Mouse (Mus musculus) limb, embryonic 12.5 days (tissue): Measurements from ENCODE around the gene Cwc25. TPM values are rescaled to one million over a fixed set of nuclear protein-coding genes. Genes with fewer than 3 reads are reported as not detected.
A peak's percentile ranks its signal among the peaks of the same experiment; 100 is the strongest.

Experiments used
- ATAC-seq: fragments of 200-750 bp; cut with Nextera tagmentation; 2 replicates; pipeline ENCODE4 v1.8.0; 2017; ENCODE audit warnings: low read depth, moderate TSS enrichment; ENCODE audit not compliant: insufficient number of reproducible peaks, insufficient read depth, low FRiP score, low TSS enrichment
- H3K27ac ChIP-seq: fragments of 300-500 bp; sonication (generic); 2 replicates; pipeline ENCODE4 v1.5.1; 2016; ENCODE audit warnings: mild to moderate bottlenecking, moderate library complexity
- H3K27me3 ChIP-seq: fragments of 300-500 bp; sonication (generic); 2 replicates; pipeline ENCODE4 v1.6.1; 2016; ENCODE audit warnings: mild to moderate bottlenecking, moderate library complexity
- H3K36me3 ChIP-seq: fragments of 300-500 bp; sonication (generic); 2 replicates; pipeline ENCODE4 v1.6.1; 2016; ENCODE audit warnings: mild to moderate bottlenecking, moderate library complexity
- H3K4me1 ChIP-seq: fragments of 300-500 bp; sonication (generic); replicated peaks from 2 replicates; pipeline ENCODE4 v1.6.1; 2016
- H3K4me2 ChIP-seq: fragments of 300-500 bp; sonication (generic); 2 replicates; pipeline ENCODE4 v1.6.1; 2016; ENCODE audit warnings: mild to moderate bottlenecking, moderate library complexity
- H3K4me3 ChIP-seq: fragments of 300-500 bp; sonication (generic); replicated peaks from 2 replicates; pipeline ENCODE4 v1.5.1; 2016; ENCODE audit warnings: mild to moderate bottlenecking
- H3K9ac ChIP-seq: fragments of 300-500 bp; sonication (generic); replicated peaks from 2 replicates; pipeline ENCODE4 v1.6.1; 2016; ENCODE audit warnings: mild to moderate bottlenecking, moderate library complexity
- H3K9me3 ChIP-seq: fragments of 300-500 bp; sonication (generic); 2 replicates; pipeline ENCODE4 v1.6.1; 2016; ENCODE audit warnings: mild to moderate bottlenecking, moderate library complexity
- WGBS: fragments of 180-500 bp; shearing (Covaris S2); methylation state at CpG from one replicate; pipeline ENCODE4 v1.1.7; 2016; 5-methylcytosine and 5-hydroxymethylcytosine counted together
- polyA plus RNA-seq: library from polyadenylated mRNA; unstranded; fragments of >200 nt; fragmentation: Nextera tagmentation; extraction: Ambion mirVana; gene quantifications from 2 replicates; pipeline ENCODE4 v1.2.1, GENCODE M21; 2016

Cwc25 gene
- polyA plus RNA-seq, 1 experiment from 2014 or later: 25.6 TPM

DNA sequence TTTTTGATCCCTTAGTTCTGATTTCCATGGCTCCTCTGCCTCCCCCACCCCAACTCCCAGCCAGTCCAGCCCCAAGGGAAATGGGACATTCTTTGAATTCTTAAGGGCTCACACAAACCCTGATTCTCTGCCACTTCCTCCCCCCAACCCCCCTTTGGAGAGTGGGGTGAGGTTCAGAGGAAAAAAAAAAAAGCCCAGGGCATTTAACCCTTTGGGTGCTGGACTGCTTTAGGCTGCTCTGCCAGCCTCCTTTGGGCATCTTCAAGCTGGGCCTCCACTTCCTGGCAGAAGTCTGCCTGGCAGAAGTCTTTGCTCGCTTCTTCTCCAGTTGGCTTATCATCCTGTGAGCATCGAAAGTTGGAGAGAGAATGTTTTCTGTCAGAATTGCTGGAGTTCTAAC, 41.7 kb upstream of the Cwc25 start:
- Histone ChIP-seq H3K36me3 (peaks cover 49% of the 10 kb centered on the region), H3K4me1 (peaks cover 86% of the 10 kb centered on the region), H3K27ac (peak overlapping the region; percentile 69; the same call in 1 of the 2 replicates), H3K27me3 (no peaks in the 10 kb centered on the region), H3K4me3 (no peak overlapping the region), H3K4me2 (peak overlapping the region; percentile 19; the same call in 1 of the 2 replicates), H3K9me3 (no peaks in the 10 kb centered on the region), H3K9ac (no peak overlapping the region)
- no peak for ATAC-seq
- 71% methylated on average over 2 of the region's 2 CpGs for WGBS

DNA sequence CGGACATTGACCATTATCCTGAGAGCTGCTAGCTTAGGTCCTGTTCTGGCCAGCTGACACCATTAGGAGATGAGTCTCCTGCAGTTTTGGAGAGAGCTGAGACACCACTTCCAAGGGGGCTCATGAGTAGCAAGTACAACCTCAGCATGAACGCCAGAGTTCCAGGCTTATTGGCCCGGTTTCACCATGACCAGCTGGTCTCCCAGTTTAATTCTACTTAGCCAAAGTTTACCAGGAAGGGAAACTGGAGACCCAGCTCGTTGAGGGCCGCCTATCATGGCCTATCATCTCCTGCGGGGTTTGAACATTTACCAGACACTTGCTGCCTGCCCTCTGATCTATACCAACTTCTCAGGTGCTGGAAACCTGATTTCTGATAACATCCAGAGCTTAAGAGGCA, 41.3 kb upstream of the Cwc25 start:
- Histone ChIP-seq H3K36me3 (peaks cover 48% of the 10 kb centered on the region), H3K9ac (no peak overlapping the region), H3K4me1 (peaks cover 82% of the 10 kb centered on the region), H3K9me3 (no peaks in the 10 kb centered on the region), H3K27me3 (no peaks in the 10 kb centered on the region), H3K4me2 (peak overlapping the region; percentile 19; the same call in 1 of the 2 replicates), H3K27ac (peak overlapping the region; percentile 69), H3K4me3 (no peak overlapping the region)
- WGBS: 33% methylated on average over 6 of the region's 6 CpGs
- ATAC-seq: no peak

DNA sequence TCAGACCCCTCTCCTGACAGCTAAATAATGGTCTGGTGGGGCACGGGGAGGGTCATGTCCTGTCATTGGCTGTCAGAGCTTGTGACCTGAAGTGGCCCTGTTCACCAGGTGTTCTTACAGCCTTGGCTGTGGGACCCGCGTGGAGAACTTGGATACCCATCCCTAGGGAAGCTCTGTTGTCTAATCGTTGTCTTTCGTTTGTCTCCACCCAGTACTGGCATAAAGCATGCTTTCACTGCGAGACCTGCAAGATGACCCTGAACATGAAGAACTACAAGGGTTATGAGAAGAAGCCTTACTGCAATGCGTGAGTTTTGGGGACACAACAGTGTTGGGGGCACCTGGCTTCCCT, 40.2 kb upstream of the Cwc25 start:
- Histone ChIP-seq H3K4me3 (no peak overlapping the region), H3K36me3 (peaks cover 40% of the 10 kb centered on the region), H3K9ac (no peak overlapping the region), H3K27ac (no peak overlapping the region), H3K9me3 (no peaks in the 10 kb centered on the region), H3K27me3 (no peaks in the 10 kb centered on the region), H3K4me1 (peaks cover 82% of the 10 kb centered on the region), H3K4me2 (no peak overlapping the region; the same call in 1 of the 2 replicates)
- no peak for ATAC-seq
- 80% methylated on average over 7 of the region's 7 CpGs for WGBS

DNA sequence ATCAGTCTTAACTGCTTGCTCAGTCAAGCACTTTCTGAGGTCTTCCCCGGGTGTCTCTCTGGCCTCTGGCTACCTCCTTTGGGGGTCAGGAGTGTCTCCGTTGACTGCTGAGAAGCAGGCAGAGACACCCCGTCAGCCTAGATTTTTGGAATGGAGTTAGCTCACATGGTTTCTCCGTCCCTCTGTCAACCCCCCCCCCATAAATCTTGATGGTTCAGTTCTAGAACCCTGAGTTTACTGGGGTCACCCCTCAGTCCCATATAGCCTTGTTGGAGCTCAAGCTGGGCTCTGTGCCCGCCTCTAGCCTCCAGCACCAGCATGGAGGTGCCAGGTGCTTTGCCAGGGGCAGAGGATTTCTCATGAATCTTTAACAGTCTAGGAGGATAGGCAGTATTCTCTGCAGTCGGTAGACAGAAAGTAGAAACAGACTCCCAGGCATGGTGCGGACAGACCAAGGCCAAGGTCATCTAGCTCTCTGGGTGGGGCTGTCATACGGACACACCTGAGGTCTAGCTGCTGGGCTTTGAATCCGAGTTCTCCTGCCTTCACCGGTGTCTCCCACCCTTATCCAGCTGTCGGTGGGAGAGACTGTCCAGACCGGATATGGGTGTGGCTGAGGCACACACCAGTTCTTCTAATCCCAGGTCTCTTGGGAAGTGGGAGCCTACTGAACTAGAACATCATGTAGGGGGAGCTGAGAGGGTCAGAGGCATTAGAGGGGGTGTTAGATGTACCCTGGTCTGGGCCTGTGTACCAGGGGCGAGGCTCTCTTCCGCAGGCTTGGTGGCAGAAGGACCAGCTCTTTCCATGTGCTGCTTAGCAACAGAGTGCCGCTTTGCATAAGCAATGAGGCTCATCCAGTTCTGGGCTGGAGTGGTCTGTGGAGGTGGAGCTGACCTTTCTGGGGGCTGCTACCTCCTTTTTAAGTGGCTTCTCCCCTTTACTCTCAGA, 39.6 kb upstream of the Cwc25 start:
- no peak for ATAC-seq
- no peak overlapping the region for H3K9ac ChIP-seq
- peak overlapping the region; percentile 54 for H3K4me2 ChIP-seq
- no peaks in the 10 kb centered on the region for H3K9me3 ChIP-seq
- H3K27me3 ChIP-seq: no peaks in the 10 kb centered on the region
- WGBS: 55% methylated on average over 15 of the region's 15 CpGs
- peaks cover 82% of the 10 kb centered on the region for H3K4me1 ChIP-seq
- no peak overlapping the region for H3K4me3 ChIP-seq
- H3K27ac ChIP-seq: peak overlapping the region; percentile 84
- H3K36me3 ChIP-seq: peaks cover 37% of the 10 kb centered on the region

DNA sequence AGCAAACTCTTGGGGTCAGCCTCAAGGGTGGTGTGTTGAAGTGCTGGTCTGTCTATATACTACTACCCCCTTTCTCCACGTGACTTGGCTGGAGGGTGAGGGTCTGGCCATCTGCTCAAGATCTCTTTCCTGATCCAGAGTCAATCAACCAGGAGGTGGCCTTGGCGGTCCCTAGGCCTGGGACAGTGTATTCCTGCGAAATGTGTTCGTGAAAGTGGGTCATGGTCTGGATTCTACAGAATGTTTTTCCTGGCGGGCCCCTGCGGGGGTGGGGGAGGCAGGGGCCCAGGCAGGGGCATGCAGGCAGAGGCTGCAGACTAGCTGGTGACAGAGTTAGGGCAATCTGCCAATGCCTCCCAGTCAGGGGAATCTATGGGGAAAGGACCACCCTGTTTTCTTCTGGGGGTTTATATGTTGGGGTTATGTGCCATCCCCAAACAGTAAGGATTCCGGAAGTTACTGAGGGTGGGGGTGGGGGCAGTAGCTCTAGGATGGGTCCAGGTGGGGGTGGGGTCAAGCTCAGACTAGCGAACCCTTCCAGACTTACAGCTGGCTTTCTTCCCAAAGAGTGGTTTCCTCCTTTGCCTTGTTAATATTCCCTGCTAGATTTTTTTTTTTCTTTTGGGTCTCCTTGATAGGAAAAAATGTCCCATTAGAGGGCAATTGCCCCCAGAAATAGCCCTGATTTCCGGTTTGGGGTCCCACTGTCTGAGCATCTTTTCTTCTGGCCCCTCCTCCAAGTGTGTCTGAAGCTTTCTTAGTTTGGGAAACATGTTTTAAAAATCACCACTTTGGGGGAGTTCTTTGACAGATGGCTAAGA, 38.7 kb upstream of the Cwc25 start:
- Histone ChIP-seq H3K4me2 (peak overlapping the region; percentile 54), H3K9ac (no peak overlapping the region; the same call in 1 of the 2 replicates), H3K9me3 (no peaks in the 10 kb centered on the region), H3K4me3 (peak overlapping the region; percentile 21), H3K27ac (peak overlapping the region; percentile 84), H3K4me1 (peaks cover 78% of the 10 kb centered on the region), H3K36me3 (peaks cover 32% of the 10 kb centered on the region), H3K27me3 (no peaks in the 10 kb centered on the region)
- ATAC-seq: no peak
- WGBS: 16% methylated on average over 9 of the region's 9 CpGs

DNA sequence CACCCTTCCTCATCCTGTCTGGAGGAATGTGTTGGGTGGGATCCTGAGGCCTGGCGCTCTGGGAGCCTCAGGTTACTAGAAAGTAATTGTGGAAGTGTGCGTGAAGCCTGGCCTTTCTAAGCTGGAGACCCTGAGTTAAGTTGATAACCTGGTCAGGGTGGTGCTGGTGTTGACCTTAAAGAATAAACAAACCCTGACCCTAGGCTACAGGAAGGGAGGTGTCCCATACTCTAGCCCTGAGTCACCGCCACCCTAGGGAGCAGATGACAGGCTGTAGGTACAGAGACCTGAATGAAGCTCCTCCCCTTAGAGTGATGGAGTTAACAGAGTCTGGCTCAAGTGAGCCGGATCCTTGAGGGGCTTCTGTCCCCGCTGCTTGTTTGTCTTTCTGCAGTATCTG, 37.5 kb upstream of the Cwc25 start:
- H3K9me3 ChIP-seq: no peaks in the 10 kb centered on the region
- ATAC-seq: no peak

DNA sequence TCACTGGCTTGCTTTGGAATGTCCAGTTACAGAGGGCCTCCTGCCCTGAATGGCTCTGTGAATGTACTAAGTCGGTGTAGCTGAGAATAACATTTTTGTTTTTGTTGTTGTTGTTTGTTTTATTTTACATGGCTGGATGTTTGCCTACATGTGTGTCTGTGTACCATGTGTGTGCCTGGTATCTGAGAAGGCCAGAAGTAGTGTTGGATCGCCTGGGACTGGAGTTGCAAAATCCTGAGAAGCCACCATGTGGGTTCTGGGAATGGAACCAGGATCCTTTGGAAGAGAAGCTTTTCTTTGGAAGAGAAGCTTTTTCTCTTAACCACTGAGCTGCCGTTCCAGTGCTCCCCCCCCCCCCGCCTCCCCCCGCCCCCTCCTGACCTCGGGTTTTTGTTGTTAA, 36.1 kb upstream of the Cwc25 start:
- Histone ChIP-seq H3K9ac (no peak overlapping the region), H3K4me1 (peaks cover 53% of the 10 kb centered on the region), H3K9me3 (no peaks in the 10 kb centered on the region), H3K4me3 (no peak overlapping the region), H3K4me2 (peak overlapping the region; percentile 79; the same call in 1 of the 2 replicates), H3K27ac (no peak overlapping the region; the same call in 1 of the 2 replicates), H3K36me3 (peaks cover 9% of the 10 kb centered on the region), H3K27me3 (no peaks in the 10 kb centered on the region)
- ATAC-seq: no peak
- 51% methylated on average over 6 of the region's 6 CpGs for WGBS

More for the DNA sequence above, 37.5 kb upstream of the Cwc25 start:
- WGBS: 73% methylated on average over 5 of the region's 5 CpGs
- Histone ChIP-seq H3K4me2 (peak overlapping the region; percentile 6; the same call in 1 of the 2 replicates), H3K27ac (peak overlapping the region; percentile 84), H3K4me1 (peaks cover 67% of the 10 kb centered on the region), H3K36me3 (peaks cover 22% of the 10 kb centered on the region), H3K4me3 (no peak overlapping the region), H3K9ac (no peak overlapping the region), H3K27me3 (no peaks in the 10 kb centered on the region)

DNA sequence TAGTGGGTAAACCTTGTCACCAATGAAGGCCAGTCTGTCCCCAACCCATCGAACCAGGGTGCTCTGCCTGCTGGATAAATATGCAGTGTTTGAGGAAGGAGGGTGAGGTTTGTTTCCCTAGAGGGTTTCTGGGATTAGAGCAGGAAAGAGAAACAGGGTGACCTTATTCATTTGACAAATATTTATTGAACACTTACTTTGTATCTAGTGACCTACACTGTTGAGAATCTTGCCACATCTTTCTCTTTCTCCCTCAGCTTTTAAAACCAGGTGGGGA, 35.8 kb upstream of the Cwc25 start:
- no peak for ATAC-seq
- no peak overlapping the region; the same call in 1 of the 2 replicates for H3K27ac ChIP-seq
- H3K4me2 ChIP-seq: peak overlapping the region; percentile 79
- H3K27me3 ChIP-seq: no peaks in the 10 kb centered on the region
- H3K4me1 ChIP-seq: peaks cover 51% of the 10 kb centered on the region
- H3K36me3 ChIP-seq: peaks cover 6% of the 10 kb centered on the region; the same call in 1 of the 2 replicates
- H3K9ac ChIP-seq: 0 out of 2 replicates have a peak overlapping the region, but pooled peaks have one; percentile 83
- H3K4me3 ChIP-seq: peak overlapping the region; percentile 66; the same call in 1 of the 2 replicates
- no peaks in the 10 kb centered on the region for H3K9me3 ChIP-seq
- 53% methylated on average over 1 of the region's 1 CpGs for WGBS

DNA sequence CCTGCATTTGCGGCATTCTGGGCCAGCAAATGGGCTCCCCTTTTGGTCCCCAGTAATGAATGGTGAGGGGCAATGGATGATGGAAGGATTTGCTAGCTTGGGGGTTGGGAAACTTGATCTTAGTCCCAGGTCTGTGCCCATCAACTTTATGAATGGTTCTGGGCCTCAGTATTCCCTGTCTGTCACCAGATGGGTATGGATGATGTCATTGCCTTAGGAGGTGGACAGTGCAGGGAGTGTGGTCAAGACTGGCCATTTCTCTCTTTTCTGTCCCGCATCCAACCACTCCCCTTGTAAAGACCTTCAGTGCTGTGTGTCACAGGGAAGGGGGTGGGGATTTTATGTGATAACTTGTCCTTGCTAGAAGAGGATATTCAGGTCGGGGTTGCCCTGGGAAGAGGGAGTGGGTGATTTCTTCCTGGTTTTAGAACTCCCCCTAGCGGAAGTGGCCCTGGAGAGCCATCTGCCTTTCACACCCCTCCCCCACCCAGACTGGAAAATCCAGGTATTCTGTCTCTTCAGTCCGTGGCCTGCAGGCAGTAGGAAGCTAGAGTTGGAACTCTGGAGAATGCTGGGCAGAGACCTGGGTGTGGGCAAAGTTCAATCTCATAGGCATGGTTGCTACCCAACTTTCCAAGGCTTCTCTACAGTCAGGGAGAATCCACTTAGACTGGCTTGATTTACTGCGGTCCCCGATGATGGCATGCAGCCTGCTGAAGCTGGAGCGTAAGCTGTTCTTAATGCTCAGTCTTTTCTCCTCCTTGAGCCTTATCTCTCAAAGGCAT, 35.2 kb upstream of the Cwc25 start:
- Histone ChIP-seq H3K27ac (peak overlapping the region; percentile 98), H3K36me3 (0 out of 2 replicates have a peak, but pooled peaks cover under 1% of the 10 kb centered on the region), H3K27me3 (no peaks in the 10 kb centered on the region), H3K9me3 (no peaks in the 10 kb centered on the region), H3K4me1 (peaks cover 51% of the 10 kb centered on the region), H3K4me3 (peak overlapping the region; percentile 66), H3K9ac (peak overlapping the region; percentile 83), H3K4me2 (peak overlapping the region; percentile 79)
- no peak for ATAC-seq
- 23% methylated on average over 8 of the region's 8 CpGs for WGBS

DNA sequence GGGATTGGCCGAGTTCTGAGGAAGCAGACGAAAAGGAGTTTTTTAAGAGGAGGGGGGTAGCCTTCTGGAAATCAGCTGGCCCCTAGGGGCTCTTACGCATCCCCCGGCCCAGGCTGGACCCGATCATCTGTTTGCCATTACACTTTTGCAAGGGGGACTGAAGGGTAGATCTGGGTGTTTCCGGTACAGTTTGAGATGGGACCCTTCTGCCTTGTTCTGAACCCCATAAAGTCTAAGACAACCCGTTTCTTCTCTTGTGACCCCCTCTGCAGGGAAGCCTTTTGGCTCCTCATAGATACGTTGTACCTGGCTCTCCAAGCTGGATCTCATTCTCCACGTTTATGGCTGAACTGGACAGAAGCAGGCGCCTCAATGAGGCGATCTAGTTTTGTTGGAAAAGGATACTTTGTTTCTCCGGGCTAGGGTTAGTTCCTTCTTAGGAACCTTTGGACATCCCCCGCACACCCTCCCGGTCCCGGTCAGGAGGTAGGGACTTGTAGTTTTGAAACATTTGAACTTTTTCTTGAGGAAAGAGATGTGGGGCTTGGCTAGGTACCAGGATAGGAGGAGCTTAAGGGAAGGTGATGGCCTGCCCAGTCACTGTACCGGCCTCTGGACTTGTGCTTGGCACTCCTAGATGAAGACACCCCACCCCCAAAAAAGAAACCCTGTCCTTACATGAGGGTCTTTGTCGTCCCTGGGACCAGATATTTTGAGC, 34.5 kb upstream of the Cwc25 start:
- H3K4me1 ChIP-seq: peaks cover 43% of the 10 kb centered on the region
- H3K27ac ChIP-seq: peak overlapping the region; percentile 98
- H3K36me3 ChIP-seq: no peaks in the 10 kb centered on the region
- H3K4me3 ChIP-seq: peak overlapping the region; percentile 66
- H3K4me2 ChIP-seq: peak overlapping the region; percentile 79
- no peaks in the 10 kb centered on the region for H3K27me3 ChIP-seq
- H3K9ac ChIP-seq: peak overlapping the region; percentile 83
- ATAC-seq: no peak
- no peaks in the 10 kb centered on the region for H3K9me3 ChIP-seq
- WGBS: 4% methylated on average over 17 of the region's 17 CpGs
